Comparison of ENCODE assay signal across 8 mouse cellular contexts in genomic region chr7:25753643-25754438, GRCm38 (mm10). TPM values are rescaled to one million over a fixed set of nuclear protein-coding genes. Genes with fewer than 3 reads are reported as not detected.
DNase-seq lines count a peak whose midpoint lies in the region; ATAC-seq and TF ChIP-seq lines count a peak whose summit lies in the region.

No protein-coding gene starts in this region.

- under 1% methylated on average over 46 of the region's 46 CpGs for WGBS in kidney, adult 2 months
- 1% methylated on average over 46 of the region's 46 CpGs for WGBS in hindbrain, embryonic 12.5 days
- under 1% methylated on average over 46 of the region's 46 CpGs for WGBS in liver, embryonic 13.5 days (ENCODE audit: insufficient replicate concordance)

- H3K4me3 ChIP-seq in kidney, adult 2 months (ENCODE audit: insufficient read depth, low read depth, low read length) = peak overlapping the region; percentile 83
- peak overlapping the region; percentile 95 to 97 for H3K4me3 ChIP-seq in ES-E14 (ENCODE audit: insufficient read depth in 1 of 2, low read depth in 1 of 2, low read length in 2 of 2, poor library complexity in 1 of 2, severe bottlenecking in 1 of 2)
- H3K4me3 ChIP-seq in hindbrain, embryonic 12.5 days = peak overlapping the region; percentile 96
- H3K4me3 ChIP-seq in liver, embryonic 13.5 days (replicated peaks) = peak overlapping the region; percentile 97

- TF ChIP-seq POLR2A in kidney, adult 2 months (IDR thresholded peaks at IDR 0.05; ENCODE audit: low read depth, low read length) = no peak

- peak; percentile 29 for ATAC-seq in hindbrain, embryonic 12.5 days (ENCODE audit: low FRiP score)
- peak; percentile 2; the same call in 1 of the 2 replicates for ATAC-seq in liver, embryonic 13.5 days (ENCODE audit: low read depth)

- H3K9me3 ChIP-seq in ES-E14 (ENCODE audit: control insufficient read depth, insufficient read depth, low read depth, low read length) = no peaks in the 10 kb centered on the region
- no peaks in the 10 kb centered on the region for H3K9me3 ChIP-seq in hindbrain, embryonic 12.5 days (replicated peaks)
- no peaks in the 10 kb centered on the region for H3K9me3 ChIP-seq in liver, embryonic 13.5 days (replicated peaks)

- TF ChIP-seq CTCF in kidney, adult 2 months (conservative IDR thresholded peaks at IDR 0.05; ENCODE audit: insufficient read depth, insufficient read length, low read depth, low read length) = no peak

- peak overlapping the region; percentile 93 for H3K27ac ChIP-seq in kidney, adult 2 months (ENCODE audit: insufficient read depth, low read depth, low read length)
- H3K27ac ChIP-seq in ES-E14 (ENCODE audit: insufficient read depth, low read depth, low read length, poor library complexity, severe bottlenecking) = peak overlapping the region; percentile 92
- peak overlapping the region; percentile 99 for H3K27ac ChIP-seq in hindbrain, embryonic 12.5 days
- H3K27ac ChIP-seq in liver, embryonic 13.5 days = peak overlapping the region; percentile 96

- in situ Hi-C loops in ES-E14 (cut with MboI; ENCODE audit: low sequenced_read_pairs in 2 of 2, unreplicated experiment in 2 of 2) = loop anchor here in 1 of 2 experiments (10.0 kb wide), 1 partner anchor 51 kb away; no protein-coding TSS in a partner anchor

- peak overlapping the region; percentile 95 for H3K4me2 ChIP-seq in hindbrain, embryonic 12.5 days (replicated peaks)
- H3K4me2 ChIP-seq in liver, embryonic 13.5 days = peak overlapping the region; percentile 92

- H3K9ac ChIP-seq in ES-E14 (ENCODE audit: insufficient read depth, low read depth, low read length, poor library complexity, severe bottlenecking) = peak overlapping the region; percentile 100
- H3K9ac ChIP-seq in hindbrain, embryonic 12.5 days = peak overlapping the region; percentile 97
- H3K9ac ChIP-seq in liver, embryonic 13.5 days = peak overlapping the region; percentile 99

- peak; percentile 33 for DNase-seq in kidney, adult 2 months
- DNase-seq in kidney, postnatal 14 days = no peak
- no peak for DNase-seq in ES-E14 (ENCODE audit: low read depth, low spot score)
- DNase-seq in cerebellum, postnatal 14 days = peak; percentile 12 to 69
- no peak for DNase-seq in liver, embryonic 13.5 days
- DNase-seq in right cerebral cortex, postnatal 36 days (ENCODE audit: low spot score in 2 of 2) = peak; percentile 14 to 37
- DNase-seq in ovary, postnatal 10 days (ENCODE audit: low spot score) = no peak

- no peaks in the 10 kb centered on the region for H3K27me3 ChIP-seq in kidney, adult 2 months (replicated peaks; ENCODE audit: control insufficient read depth, insufficient read depth, low read length)
- no peaks in the 10 kb centered on the region for H3K27me3 ChIP-seq in hindbrain, embryonic 12.5 days
- no peaks in the 10 kb centered on the region for H3K27me3 ChIP-seq in liver, embryonic 13.5 days

- H3K36me3 ChIP-seq in kidney, adult 2 months (ENCODE audit: control insufficient read depth, insufficient read depth, low read length) = peaks cover 5% of the 10 kb centered on the region; the same call in 1 of the 2 replicates
- H3K36me3 ChIP-seq in ES-E14 (ENCODE audit: control insufficient read depth, insufficient read depth, low read length, poor library complexity, severe bottlenecking) = peaks cover 13% of the 10 kb centered on the region
- H3K36me3 ChIP-seq in hindbrain, embryonic 12.5 days = peaks cover 28% of the 10 kb centered on the region
- H3K36me3 ChIP-seq in liver, embryonic 13.5 days = peaks cover 39% of the 10 kb centered on the region

- H3K4me1 ChIP-seq in kidney, adult 2 months (ENCODE audit: control insufficient read depth, insufficient read depth, low read length) = peaks cover 17% of the 10 kb centered on the region
- peaks cover 2 to 4% of the 10 kb centered on the region in 2 experiments; a peak in 1 of 4 replicates for H3K4me1 ChIP-seq in ES-E14 (ENCODE audit: control insufficient read depth in 2 of 2, insufficient read depth in 2 of 2, low read length in 2 of 2, poor library complexity in 1 of 2)
- H3K4me1 ChIP-seq in hindbrain, embryonic 12.5 days = peaks cover 19% of the 10 kb centered on the region
- H3K4me1 ChIP-seq in liver, embryonic 13.5 days (replicated peaks) = peaks cover 43% of the 10 kb centered on the region

TF ChIP-seq in ES-E14, 5 proteins besides CTCF, POLR2A, EP300 and RAD21:
- TF ChIP-seq MAFK (IDR thresholded peaks at IDR 0.05; ENCODE audit: insufficient read depth, low read depth, low read length) (no peak), ZNF384 (IDR thresholded peaks at IDR 0.05; ENCODE audit: low read depth, low read length) (no peak), ZC3H11A (IDR thresholded peaks at IDR 0.05; ENCODE audit: borderline replicate concordance, low read depth, low read length) (no peak), HCFC1 (IDR thresholded peaks at IDR 0.05; ENCODE audit: borderline replicate concordance, insufficient read depth, low read length) (no peak), CHD2 (IDR thresholded peaks at IDR 0.05; ENCODE audit: low read depth, low read length) (no peak)

RNA-seq across cellular contexts. Expression of gene Hnrnpul1, which starts 0.7 kb away (rescaled TPM):
- 33.3 and 41.7 TPM in 2 replicates for polyA plus RNA-seq in kidney, adult 2 months (2012; rRNA removed)
- total RNA-seq in ES-E14 (2012; rRNA removed) = 67.1 and 69.0 TPM in 2 replicates
- polyA plus RNA-seq in hindbrain, embryonic 12.5 days (2016; fragmentation: Nextera tagmentation; extraction: Ambion mirVana) = 68.6 and 76.6 TPM in 2 replicates
- polyA plus RNA-seq in liver, embryonic 13.5 days (2015; fragmentation: Nextera tagmentation; extraction: Ambion mirVana) = 31.4 and 36.3 TPM in 2 replicates

RNA-seq across cellular contexts. Expression of gene Axl, which starts 34.7 kb away (rescaled TPM):
- 31.0 and 36.1 TPM in 2 replicates for polyA plus RNA-seq in kidney, adult 2 months (2012; rRNA removed)
- 27.1 and 56.5 TPM in 2 replicates for total RNA-seq in ES-E14 (2012; rRNA removed)
- 36.6 and 40.8 TPM in 2 replicates for polyA plus RNA-seq in hindbrain, embryonic 12.5 days (2016; fragmentation: Nextera tagmentation; extraction: Ambion mirVana)
- 13.3 and 14.5 TPM in 2 replicates for polyA plus RNA-seq in liver, embryonic 13.5 days (2015; fragmentation: Nextera tagmentation; extraction: Ambion mirVana)

RNA-seq across cellular contexts. Expression of gene Ccdc97, which starts 35.0 kb away (rescaled TPM):
- polyA plus RNA-seq in kidney, adult 2 months (2012; rRNA removed) = 52.5 and 53.5 TPM in 2 replicates
- total RNA-seq in ES-E14 (2012; rRNA removed) = 20.3 and 21.7 TPM in 2 replicates
- polyA plus RNA-seq in hindbrain, embryonic 12.5 days (2016; fragmentation: Nextera tagmentation; extraction: Ambion mirVana) = 32.8 and 36.0 TPM in 2 replicates
- 8.8 and 10.7 TPM in 2 replicates for polyA plus RNA-seq in liver, embryonic 13.5 days (2015; fragmentation: Nextera tagmentation; extraction: Ambion mirVana)

Comparison
In these comparisons a context has a peak if more than half of its experiments do, and no peak if none do; other contexts are left out.
1. DNase-seq: peak in kidney, adult 2 months (single experiment), cerebellum, postnatal 14 days (2 of 2) and right cerebral cortex, postnatal 36 days (2 of 2); none in kidney, postnatal 14 days (single experiment), ES-E14 (single experiment), liver, embryonic 13.5 days (single experiment) and ovary, postnatal 10 days (single experiment).
2. Peak in every context shown above with its lines, with median percentiles within 50 percentile points of each other: H3K27ac ChIP-seq, H3K4me3 ChIP-seq and H3K9ac ChIP-seq.